Mouse (Mus musculus) thymus, adult 18-20 months (tissue): ENCODE measurements around the gene Fbxl18.
"Not testable (repeated sequence)": the region's sequence is repeated elsewhere in the genome, so short reads cannot be mapped to it uniquely, and the experiment has no call there.

ENCODE experiments used
- DNase-seq, 2 experiments: peaks; one replicate each; pipeline ENCODE4 v3.0.0; 2022; ENCODE audit warnings: mixed read lengths in 2 of 2

The Fbxl18 gene

DNA sequence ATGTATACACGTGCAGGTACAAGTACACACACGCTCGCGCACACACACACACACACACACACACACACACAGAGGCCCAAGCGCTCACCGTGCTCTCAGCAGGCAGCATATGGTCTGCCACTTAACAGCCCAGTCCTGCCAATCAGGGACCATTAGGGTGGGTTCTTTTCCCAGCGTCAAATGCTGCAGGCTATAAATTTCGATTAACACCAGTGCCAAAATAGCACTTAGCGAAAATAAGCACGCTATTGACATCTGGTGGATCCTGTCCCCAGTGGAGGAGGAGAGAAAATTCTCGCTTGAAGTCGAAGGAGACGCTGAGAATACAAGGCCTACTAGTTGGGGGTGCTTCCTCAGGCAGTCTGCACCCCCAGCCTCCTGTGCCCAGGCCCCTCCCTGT lies 25.8 kb downstream of the Fbxl18 start:
- no peak for DNase-seq

DNA sequence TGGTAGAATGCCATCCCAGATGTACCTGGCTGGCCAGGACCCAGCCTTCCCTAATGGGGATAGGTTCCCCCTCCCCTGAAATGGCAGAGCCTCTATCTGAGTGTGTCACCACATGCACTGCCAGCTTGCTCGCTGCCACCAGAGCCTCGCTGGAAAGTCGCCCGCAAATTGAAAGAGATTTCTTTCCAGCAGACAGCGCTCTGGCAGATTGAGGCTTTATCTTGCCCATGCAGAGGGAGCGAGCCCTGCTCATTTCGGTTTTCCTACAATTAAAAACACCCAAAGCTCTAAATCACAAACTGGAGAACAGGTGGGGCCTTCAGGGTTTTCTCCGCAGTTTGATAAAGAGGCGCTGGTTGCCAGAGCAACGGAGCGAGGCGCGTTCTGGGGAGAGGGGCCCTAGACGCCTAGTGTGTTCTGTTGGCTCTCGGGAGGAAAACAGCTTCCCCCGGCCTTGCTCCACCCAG lies 37.4 kb downstream of the Fbxl18 start:
- no peak for DNase-seq

DNA sequence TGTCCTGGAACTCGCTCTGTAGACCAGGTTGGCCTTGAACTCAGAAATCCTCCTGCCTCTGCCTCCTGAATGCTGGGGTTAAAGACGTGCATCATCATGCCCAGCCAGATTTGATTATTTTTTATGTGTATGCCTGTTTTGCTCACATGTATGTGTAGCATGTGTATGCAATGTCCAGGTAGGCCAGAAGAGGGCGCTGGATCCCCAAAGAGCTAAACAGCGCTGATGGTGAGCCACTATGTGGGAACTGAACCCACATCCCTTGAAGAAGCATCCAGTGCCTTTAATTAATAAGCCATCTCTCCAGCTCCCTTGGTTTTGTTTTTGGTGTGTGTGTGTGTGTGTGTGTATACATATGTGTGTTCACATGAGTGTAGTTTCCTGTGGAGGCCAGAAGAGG lies 38.8 kb downstream of the Fbxl18 start:
- DNase-seq: no peak

DNA sequence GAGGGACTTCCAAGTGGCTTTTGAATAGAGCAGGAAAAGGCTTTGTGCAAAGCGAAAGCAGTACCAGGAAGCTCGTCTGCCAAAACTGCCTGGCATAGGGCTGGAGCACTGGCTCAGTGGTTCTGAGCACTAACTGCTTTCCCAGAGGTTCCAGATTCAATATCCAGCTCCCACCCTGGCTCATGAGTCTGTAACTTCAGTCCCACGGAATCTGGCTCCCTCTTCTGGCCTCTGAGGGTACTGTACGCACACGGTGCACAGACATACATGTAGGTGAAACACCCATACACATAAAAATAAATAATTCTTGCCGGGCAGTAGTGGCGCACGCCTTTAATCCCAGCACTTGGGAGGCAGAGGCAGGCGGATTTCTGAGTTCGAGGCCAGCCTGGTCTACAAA lies 40.3 kb downstream of the Fbxl18 start:
- no peak for DNase-seq

DNA sequence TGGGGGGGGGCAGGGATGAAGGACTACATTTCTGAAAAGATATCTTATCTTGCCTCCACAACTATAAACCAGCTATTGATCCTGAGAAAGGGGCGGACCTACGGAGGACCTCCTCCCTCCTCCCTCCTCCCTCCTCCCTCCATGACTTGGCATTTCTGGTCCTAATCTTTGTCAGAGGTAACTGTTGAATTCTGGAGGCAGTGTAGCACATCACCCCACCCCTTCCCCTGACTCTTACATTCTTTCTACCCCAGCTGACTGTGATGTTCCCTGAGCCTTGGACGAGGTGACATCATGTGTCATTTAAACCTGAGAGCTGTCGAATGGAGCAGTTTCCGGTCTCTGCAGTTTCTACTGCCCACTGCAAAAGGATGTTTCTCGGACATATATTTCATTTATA lies 41.6 kb downstream of the Fbxl18 start:
- no peak for DNase-seq

DNA sequence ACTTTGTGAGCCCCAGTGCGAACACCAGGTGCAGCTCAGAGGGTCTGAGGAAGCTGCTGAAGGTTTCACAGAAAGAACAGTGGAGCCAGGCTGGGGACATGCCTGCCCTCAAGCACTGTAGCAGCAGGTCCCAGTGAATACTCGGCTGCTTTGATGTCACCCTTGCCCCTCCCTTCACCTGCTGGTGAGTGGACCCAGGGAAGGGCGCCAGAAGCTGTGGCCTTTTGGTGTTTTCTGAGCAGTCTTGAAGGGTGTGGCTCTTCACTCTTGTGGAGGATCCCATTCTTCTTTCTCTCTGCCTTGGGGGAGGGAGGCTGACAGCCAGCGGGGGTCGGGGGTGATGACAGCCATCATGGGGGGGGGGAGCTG lies 43.6 kb downstream of the Fbxl18 start:
- DNase-seq: no peak

DNA sequence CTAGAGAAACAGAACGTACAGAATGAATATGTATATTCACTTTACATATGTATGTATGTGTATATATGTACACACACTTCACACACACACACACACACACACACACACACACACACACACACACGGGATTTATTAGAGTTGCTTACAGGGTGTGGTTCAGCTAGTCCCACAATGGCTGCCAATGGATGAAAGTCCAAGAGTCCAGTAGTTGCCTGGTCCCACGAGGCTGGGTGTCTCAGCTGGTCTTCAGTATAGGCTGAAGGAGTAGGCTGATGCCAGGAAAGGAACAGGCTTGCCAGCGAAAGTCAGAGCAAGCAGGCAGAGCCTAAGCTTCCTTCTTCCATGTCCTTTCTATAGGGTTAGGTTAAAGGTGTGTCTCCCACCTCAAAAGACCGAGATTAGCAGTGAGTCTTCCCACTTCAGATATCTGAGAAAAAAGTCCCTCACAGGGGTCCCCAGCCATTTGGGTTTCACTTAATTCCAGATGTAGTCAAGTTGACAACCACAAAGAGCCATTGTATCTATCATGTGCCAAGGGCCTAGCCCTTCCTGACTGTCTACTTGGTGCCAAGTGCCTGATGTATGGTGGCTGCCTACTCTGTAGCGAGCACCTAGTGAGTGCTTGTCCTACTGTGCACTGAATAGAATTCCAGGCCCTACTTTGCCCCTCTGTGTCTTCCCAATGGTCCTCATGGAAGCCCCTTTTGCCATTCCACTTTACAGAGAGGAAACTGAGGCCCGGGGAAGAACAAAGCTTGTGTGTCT lies 44.1 kb downstream of the Fbxl18 start:
- no peak for DNase-seq

DNA sequence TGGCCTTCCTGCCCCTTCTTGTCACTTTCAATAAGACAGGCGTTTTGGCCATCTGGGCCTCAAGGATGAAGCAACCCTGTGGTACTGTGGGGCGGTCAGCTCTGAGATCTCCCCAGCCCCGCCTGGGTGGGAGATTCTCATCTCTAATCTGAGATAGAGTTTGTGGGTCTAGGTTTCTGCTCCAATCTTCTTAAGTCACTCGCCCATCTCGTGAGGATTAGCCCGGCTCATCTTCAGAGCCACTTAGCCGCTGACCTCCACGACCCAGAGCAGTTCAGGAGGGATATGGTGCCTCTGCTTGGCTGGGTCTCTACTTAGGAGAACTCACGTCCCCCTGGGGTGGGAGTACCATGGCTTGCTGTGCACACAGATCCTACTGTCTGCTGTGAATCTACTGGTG lies 44.7 kb downstream of the Fbxl18 start:
- DNase-seq: no peak

DNA sequence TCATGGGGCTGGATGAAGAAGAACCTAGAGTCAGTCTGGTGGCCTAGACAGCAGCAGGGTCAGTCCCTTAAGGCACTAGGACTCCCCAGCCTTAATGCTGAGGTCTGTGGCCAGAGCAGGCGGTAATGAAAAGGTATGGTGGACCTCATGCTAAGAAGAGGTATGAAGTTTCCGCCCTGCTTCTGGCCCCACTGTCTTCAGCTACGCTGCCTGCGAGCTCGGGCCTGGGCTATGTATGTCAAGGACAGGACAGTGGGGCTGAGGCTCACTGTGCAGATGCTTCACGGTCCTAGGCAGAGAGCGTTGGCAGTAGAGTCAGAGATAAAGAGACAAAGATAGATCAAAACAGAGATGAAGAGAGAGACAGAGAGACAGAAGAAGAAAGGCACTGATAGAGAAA lies 46.3 kb downstream of the Fbxl18 start:
- DNase-seq: no peak

DNA sequence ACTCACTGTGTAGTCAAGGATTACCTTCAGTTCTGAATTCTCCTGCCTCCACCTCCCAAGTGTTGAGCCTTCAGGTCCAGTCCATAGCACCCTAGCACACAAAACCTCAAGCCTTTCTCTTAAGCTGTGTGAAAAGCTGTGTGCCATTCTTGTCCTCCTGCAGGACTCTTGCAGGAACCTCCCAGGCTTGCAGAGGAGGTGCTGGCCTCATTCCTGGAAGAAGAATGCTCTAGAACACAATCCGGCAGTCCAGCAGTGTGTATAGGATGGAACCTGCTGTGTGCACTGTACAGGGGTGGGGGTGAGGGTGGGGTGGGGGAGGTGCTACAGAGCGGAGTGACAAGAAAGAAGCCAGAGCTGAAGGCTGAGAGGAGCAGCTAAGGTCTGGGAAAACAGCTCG lies 47.1 kb downstream of the Fbxl18 start:
- DNase-seq: no peak

DNA sequence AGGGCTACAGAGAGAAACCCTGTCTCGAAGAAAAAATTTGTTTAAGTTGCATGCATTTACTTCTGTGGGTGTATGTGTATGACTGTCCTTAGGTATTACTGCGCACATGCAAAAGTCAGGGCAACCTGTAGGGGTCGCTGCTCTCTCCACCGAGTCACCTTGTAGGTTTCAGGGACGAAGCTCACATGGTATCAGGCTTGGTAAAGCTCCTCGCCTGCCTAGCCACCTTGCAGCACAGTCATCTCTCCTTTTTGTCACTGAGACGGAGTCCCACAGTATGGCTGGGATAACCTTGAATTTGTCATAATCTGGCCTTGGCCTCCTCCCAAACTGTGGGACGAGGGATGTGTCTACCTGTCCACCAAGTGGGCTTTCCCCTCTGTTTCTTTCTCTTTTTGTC lies 50.8 kb downstream of the Fbxl18 start:
- no peak for DNase-seq

DNA sequence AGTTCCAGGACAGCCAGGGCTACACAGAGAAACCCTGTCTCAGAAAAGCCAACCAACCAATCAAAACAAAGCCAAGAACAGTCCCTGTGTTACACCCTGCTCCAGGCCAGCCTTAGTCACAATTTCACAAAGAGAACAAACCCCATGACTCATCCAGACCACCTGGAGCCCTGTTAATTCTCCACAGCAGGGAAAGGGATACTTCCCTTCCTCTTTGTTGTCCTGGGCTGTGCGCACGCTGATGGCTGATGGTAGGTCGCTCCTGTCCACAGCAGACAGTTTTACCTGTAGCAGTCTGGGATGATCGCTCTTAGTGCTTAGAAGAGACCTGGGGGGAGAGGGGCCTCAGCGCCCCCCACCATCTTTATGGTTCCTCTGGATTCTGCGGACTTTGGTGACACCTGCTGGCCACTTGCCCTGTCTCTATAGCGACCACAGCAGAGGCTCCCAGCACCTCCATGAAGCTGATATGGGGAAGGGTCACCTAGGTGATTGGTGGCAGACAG lies 53.0 kb downstream of the Fbxl18 start:
- DNase-seq: no peak

DNA sequence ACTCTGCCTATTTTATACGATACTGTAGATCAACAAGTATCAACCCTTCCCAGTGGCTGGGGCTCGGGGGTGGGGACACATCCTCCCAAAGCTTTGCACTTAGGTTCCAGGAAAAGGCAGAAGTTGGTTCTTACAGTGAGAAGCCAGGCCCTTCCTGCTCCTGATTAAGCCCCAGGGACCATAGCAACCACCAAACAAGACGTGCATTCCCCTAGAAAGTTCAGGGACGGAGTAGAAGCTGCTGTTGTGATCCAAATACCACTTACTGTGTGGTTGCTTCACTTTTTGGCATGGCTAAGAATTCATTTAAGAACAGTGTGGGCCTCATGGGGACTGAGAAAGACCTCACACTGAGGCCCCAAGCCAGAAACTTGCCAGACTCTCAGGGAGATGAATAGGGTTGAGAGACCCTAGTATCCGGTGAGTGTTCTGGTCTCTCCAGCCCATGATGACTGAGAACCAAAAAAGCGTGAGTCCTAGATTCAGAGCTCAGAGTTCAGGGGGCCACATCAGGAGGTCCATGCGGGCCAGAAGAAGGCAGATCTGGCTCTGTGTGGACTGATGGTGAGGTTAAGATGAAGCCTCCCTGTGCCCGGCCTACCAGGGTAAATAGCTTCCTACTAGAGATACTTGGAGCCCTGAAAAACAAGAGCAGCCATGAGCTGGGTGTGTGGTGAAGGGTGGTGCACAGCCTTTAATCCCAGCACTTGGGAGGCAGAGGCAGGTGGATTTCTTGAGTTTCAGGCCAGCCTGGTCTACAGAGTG lies 53.7 kb downstream of the Fbxl18 start:
- DNase-seq: no peak

DNA sequence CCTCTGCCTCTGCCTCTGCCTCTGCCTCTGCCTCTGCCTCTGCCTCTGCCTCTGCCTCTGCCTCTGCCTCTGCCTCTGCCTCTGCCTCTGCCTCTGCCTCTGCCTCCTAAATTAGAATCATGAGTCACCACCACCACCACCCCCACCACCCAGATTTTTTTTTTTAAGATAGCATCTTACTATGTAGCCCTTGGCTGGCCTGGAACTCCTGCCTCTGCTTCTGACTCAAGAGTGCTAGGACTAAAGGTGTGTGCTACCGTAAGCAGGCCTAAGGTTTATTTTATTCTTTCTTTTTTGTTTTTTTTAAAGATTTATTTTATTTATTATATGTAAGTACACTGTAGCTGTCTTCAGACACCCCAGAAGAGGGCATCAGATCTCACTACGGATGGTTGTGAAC lies 57.8 kb downstream of the Fbxl18 start:
- DNase-seq: not testable (repeated sequence)

DNA sequence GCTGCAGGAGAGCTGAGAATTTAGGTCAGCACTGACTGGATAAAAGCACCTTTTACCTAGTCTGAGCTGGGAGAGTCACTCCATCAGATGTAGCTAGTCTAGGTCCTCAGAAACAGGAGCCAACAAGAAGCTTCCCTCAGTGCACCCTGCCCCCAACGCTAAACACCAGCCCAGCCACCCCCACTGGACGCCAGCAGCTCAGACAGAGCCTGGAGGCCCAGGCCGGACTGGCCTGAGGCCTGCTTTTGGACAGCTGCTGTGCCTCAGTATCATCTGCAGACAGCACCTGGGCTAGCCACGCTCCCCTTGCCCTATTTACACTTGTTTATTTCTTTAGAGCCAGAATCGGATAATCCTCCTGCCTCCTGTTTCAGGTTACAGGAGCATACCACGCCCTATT lies 58.3 kb downstream of the Fbxl18 start:
- no peak for DNase-seq

DNA sequence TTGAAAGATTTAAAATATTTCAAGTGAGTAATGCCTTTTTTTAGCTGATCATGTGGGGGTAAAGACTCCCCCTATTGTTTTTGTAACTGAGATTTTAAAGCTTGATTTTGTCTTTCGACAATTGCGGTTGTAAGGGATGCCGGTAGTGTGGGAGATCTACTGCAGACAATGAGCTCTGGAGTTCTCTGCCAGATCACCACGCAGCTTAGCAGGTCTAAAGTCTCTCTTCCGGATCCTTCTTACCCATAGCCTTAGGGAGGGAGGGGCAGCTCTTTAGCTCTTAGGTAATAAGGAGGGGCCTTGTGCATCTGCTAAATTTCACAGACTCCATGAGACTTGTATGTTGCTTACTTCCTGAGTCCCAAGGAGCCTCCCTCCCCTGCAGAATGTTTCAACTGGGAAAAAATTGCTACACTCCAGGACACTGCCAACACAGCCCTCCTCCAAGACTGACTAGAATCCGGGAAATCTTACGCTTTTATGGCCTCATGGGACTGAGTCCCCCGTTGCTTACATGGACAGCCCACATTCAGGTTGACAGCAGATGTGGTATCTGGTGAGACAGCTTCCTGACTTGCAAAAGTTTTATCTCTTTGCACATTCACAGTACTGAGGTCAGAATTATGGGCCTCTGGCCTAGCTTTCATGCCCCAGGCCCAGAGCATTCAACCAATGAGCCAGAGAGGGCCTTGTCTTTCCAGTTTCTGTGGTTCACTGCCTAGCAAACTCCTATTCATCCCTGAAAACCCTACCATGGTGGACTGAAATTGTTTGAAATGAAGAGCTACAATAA lies 61.4 kb downstream of the Fbxl18 start:
- DNase-seq: no peak

DNA sequence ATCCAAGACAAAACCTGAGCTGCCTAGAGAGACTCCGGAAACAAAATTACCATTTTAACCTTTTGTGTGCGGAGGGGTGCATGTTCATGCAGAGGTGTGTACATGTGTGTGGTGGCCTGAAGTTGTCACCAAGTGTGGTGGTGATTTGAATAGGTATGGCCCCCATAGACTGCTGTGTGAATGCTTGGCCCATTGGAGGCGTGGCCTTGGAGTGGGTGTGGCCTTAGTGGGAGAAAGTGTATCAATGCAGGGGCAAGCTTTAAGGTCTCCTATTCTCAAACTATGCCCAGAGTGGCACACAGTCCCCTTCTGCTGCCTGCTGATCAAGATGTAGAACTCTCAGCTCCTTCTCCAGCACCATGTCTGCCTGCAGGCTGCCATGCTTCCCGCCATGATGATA lies 69.1 kb downstream of the Fbxl18 start:
- DNase-seq: no peak

DNA sequence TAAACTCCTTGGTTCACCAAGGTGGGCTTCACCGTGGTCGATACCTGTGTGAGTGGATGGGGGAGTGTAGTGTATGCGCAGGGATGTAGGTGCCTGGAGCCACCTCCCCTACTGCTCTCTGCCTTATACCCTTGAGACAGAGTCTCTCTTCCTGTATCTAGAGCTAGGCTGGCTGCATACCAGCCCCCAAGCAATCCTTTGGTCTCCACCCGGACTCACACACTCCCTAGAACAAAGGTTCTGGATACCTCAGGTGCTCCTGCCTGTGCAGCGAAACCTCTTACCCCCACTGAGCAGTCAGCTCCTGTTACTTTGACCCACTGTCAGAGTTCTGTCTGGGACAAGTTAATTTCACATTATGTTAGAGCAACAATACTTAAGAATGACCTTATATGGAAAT lies 69.6 kb downstream of the Fbxl18 start:
- no peak for DNase-seq

DNA sequence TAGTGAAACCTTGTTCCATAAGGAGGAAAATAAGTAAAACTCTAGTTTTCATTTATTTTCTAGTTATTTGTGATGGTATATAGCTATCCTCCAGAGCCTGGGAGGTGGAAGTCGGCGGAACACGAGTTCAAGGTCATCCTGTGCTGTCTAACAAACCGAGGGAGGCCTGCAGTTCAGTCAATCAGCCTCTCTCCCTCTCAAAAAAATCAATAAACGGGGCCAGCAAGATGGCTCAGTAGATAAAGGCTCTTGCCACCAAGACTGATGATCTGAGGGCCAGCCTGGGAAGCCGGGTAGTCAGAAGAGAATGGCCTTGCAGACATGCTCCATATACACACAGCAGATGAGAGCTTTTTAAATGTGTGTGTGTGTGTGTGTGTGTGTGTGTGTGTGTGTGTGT lies 71.1 kb downstream of the Fbxl18 start:
- no peak for DNase-seq

DNA sequence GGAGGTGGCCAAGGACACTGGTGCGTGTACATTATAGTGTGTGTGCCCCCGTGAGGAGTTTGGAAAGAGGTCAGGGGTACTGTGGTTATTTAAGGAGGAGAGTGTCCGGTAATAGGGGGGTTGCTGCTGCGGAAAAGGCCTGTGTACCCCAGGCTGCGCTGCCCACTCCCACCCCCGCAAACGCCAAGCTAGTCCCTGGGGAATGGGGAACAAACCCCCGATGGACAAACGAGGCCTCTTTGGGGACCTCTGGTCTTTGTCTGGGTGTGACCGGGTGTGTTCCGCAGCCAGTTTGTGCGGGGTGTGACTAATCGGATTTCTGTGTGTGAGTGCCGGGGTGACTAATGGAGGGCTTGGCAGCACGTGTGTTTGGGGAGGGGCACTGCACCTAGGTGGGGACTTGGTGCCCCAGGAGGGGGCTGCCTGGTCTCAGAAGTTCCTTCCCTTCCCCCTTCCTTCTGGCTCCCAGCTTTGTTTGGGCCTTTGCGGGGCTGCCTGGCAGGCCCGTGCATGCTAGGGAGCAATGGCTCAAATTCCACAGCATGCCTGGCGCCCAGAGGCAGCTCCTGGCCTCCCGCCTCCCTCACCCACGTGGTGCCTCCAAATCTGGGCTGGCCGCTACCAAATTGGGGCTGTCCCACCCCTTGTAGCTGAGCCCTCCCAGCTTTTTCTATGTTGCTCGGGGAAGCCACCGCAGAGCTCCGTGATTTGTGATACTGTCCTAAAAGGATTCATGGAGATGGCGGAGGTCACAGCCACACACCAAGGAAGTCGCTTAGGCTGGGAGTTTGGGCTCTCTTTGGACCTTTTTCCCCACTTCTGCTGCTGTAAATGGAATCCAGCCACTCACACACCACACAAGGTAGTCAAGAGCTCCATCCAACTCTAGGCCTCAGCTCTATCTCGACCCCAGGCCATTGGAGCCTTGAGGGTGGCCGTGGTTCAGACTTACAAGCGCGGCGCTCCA lies 71.8 kb downstream of the Fbxl18 start:
- DNase-seq: no peak

DNA sequence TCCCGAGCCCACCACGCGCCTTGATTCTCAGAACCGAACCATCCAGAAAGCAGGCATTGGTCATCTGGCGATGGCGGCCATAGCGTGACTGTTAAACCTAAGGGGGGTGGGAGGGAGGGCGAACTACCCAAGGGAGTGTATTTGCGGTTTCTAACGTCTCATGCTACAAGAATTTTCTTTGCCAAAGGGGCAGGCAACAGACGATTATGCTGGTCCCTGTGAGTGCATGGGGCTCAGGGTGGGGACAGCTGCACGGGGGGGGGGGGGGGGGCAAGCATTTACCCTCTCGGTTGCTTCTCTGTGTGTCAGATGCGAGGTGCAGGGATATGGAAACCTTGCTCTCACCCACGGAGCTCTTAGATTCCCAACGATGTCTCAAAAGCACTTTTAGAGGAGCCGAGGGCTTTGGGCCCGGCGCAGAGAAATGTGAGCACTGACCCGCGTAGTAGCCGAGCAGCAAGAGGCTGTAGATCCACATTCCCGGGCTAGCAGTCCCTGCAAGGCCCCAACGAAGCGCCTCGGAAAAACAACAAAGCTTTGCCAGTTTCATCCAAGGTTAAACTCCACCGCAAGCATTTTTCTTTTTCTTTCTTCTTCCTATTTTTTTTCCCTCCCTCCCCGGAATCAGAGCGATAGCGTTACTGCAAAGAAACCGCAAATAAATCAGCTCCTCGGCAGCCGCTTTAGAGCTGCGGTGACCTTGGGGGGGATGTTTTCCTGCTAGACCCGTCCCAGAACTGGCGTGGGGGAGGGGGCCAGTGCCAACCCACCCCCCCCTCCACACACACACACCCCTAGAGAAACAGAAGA lies 72.7 kb downstream of the Fbxl18 start:
- DNase-seq: no peak

DNA sequence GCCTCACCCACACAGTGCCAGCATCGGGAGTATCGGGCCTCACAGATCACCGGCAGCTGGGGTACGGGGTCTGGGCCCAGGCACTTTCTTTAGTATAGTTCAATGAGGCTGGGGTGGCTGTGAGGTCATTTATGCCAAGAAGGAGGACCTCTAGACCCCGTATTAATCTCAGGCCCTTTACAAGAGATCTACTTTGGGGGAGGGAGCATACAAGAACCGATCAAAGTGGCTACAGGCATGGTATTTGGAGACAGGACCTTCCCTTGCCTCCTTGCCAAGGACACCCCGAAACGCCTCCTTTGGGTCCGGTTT lies 73.3 kb downstream of the Fbxl18 start:
- DNase-seq: no peak
